In genomic region chr9:30918466-30919356, GRCm38 (mm10) we compare ENCODE assay signal across 9 mouse cellular contexts. TPM values are rescaled to one million over a fixed set of nuclear protein-coding genes. Genes with fewer than 3 reads are reported as not detected.
DNase-seq lines count a peak whose midpoint lies in the region; ATAC-seq lines count a peak whose summit lies in the region.
"Had no signal": no experiment of that assay in that cellular context is flagged by ENCODE, and none has a peak within 500 bp of the region (broad histone marks: within the 10 kb centered on the region; RNA-seq: fewer than 3 reads in every experiment).

No protein-coding gene starts in this region.

- no peak overlapping the region for H3K4me3 ChIP-seq in intestine, embryonic 15.5 days (replicated peaks)
- H3K4me3 ChIP-seq in neural tube, embryonic 15.5 days (replicated peaks), result peak overlapping the region; percentile 3; the same call in 1 of the 2 replicates

- peaks cover 33% of the 10 kb centered on the region for H3K27me3 ChIP-seq in intestine, embryonic 15.5 days (replicated peaks)
- H3K27me3 ChIP-seq in neural tube, embryonic 15.5 days (replicated peaks), result peaks cover 21% of the 10 kb centered on the region

- H3K36me3 ChIP-seq in intestine, embryonic 15.5 days, result no peaks in the 10 kb centered on the region
- no peaks in the 10 kb centered on the region for H3K36me3 ChIP-seq in neural tube, embryonic 15.5 days
- H3K36me3 ChIP-seq: G1E had no signal

- H3K27ac ChIP-seq in intestine, embryonic 15.5 days, result 0 out of 2 replicates have a peak overlapping the region, but pooled peaks have one; percentile 39
- H3K27ac ChIP-seq in neural tube, embryonic 15.5 days (replicated peaks), result peak overlapping the region; percentile 33; the same call in 1 of the 2 replicates

- H3K9me3 ChIP-seq in intestine, embryonic 15.5 days, result no peaks in the 10 kb centered on the region
- no peaks in the 10 kb centered on the region for H3K9me3 ChIP-seq in neural tube, embryonic 15.5 days (replicated peaks)
- H3K9me3 ChIP-seq: G1E had no signal

- 41% methylated on average over 12 of the region's 12 CpGs for WGBS in intestine, embryonic 15.5 days
- 51% methylated on average over 12 of the region's 12 CpGs for WGBS in neural tube, embryonic 15.5 days

- DNase-seq in kidney, adult 9 months, result peak; percentile 78
- no peak for DNase-seq in kidney, adult 18-20 months
- DNase-seq in gastrocnemius, postnatal 10 days, result peak; percentile 26
- DNase-seq in thymus, adult 18-20 months, result no peak
- no peak for DNase-seq in cerebellum, postnatal 25 days
- DNase-seq in right cerebral cortex, adult 18-20 months, result no peak

- H3K9ac ChIP-seq in intestine, embryonic 15.5 days, result no peak overlapping the region
- H3K9ac ChIP-seq in neural tube, embryonic 15.5 days (replicated peaks), result no peak overlapping the region

- H3K4me1 ChIP-seq in intestine, embryonic 15.5 days (replicated peaks), result peaks cover 18% of the 10 kb centered on the region; the same call in 1 of the 2 replicates
- H3K4me1 ChIP-seq in neural tube, embryonic 15.5 days, result peaks cover 46% of the 10 kb centered on the region

- H3K4me2 ChIP-seq in intestine, embryonic 15.5 days (replicated peaks), result peak overlapping the region; percentile 42
- peak overlapping the region; percentile 94 for H3K4me2 ChIP-seq in neural tube, embryonic 15.5 days

- ATAC-seq in intestine, embryonic 15.5 days, result peak; percentile 44; the same call in 1 of the 2 replicates
- ATAC-seq in neural tube, embryonic 15.5 days (ENCODE audit: low FRiP score), result no peak

RNA-seq across cellular contexts. Expression of gene Adamts15, which starts 3.5 kb away (rescaled TPM):
- 1 to 10 TPM; 6.1 to 6.8 TPM for total RNA-seq in gastrocnemius, postnatal 10 days (2021)
- 5.9 and 6.2 TPM in 2 replicates for polyA plus RNA-seq in intestine, embryonic 15.5 days (2015; fragmentation: Nextera tagmentation; extraction: Ambion mirVana)
- polyA plus RNA-seq in neural tube, embryonic 15.5 days (2015; fragmentation: Nextera tagmentation; extraction: Ambion mirVana), result 5.8 and 7.0 TPM in 2 replicates
- polyA plus RNA-seq: G1E had no signal

RNA-seq across cellular contexts. Expression of gene Adamts8, which starts 23.7 kb away (rescaled TPM):
- total RNA-seq in gastrocnemius, postnatal 10 days (2021), result 10 to 100 TPM; 10.1 to 11.8 TPM
- polyA plus RNA-seq in intestine, embryonic 15.5 days (2015; fragmentation: Nextera tagmentation; extraction: Ambion mirVana), result 13.5 and 14.0 TPM in 2 replicates
- 2.6 and 3.1 TPM in 2 replicates for polyA plus RNA-seq in neural tube, embryonic 15.5 days (2015; fragmentation: Nextera tagmentation; extraction: Ambion mirVana)
- total RNA-seq: G1E had no signal
- polyA plus RNA-seq: G1E had no signal

Comparison
In these comparisons a context has a peak if more than half of its experiments do, and no peak if none do; other contexts are left out.
1. DNase-seq: peak in kidney, adult 9 months (single experiment) and gastrocnemius, postnatal 10 days (single experiment); none in kidney, adult 18-20 months (single experiment), thymus, adult 18-20 months (0 of 2), cerebellum, postnatal 25 days (0 of 2) and right cerebral cortex, adult 18-20 months (single experiment).